Mouse (Mus musculus): ENCODE data around the gene Ing2.

DNA sequence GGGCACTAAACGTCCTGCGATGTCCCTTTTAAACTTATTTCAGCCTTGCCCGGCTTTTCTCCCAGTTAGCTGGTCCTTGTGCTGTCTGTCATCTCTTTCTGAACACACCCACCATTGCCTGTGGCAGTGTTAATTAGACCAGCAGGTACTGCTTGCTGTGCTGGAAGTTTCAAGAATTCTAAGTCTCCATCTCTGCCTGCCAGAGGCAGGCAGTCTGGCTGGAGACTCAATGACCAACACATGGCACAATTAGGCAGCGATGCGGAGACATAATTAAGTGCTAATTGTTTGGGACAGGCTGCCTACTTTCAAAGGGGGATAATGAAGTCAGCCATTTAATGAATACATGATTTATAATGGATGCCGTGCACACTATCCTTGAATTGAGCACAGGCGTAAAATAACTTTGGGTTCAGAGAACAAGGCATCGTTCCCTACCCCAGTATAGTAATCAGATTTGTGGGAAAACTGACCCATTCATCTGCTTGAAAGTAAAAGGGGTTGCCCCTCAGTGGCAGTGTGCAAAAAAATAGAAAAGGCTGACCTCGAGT, 32.8 kb downstream of the Ing2 start:
- TF ChIP-seq CTCF (IDR thresholded peaks at IDR 0.05; ENCODE audit: extremely low read depth, insufficient read length, insufficient replicate concordance, low read depth, low read length) (no peak), POLR2A (IDR thresholded peaks at IDR 0.05; ENCODE audit: low read depth, low read length) (no peak)

Data from small intestine, adult 2 months (tissue).